Mouse (Mus musculus) frontal cortex, postnatal 36 days (tissue): Measurements from ENCODE around the gene Lman1l.

Source experiments
- DNase-seq, 2 experiments: peaks; one replicate each; pipeline ENCODE4 v3.0.0; 2022; ENCODE audit warnings: low spot score in 2 of 2

Lman1l gene

DNA sequence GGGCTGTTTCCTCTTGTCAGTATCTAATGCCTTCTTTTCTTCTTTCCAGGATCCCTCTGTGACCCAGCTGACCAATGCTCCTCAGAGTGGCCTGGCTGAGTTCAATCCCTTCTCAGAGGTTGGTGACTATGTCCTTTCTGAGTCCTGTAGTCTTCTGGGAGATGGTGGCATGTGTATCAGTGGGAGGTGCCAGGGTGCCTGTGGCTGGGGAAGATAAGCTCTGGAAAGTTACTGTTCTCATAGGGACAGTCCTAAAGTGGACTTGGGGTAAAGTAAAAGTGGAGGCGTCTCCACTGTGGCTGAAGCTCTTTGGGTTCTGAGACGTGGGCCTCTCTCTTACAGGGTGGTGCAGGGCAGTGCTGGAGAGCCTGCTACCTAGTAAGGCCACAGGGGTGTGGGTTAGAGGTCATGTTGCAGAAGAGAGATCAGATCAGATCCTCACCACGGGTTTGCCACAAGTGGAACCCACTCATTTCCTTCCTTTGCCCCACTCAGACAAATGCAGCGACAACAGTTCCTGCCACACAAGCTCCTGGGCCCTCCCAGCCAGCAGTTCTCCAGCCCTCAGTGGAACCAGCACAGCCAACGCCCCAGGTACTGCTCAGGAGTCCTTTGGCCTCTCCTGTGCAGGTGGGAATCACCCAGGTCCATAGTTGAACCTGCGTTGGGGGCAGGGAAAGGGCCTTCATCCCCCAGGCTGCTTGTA lies 43.3 kb downstream of the Lman1l start:
- no peak for DNase-seq

GRCm38 (mm10) chr9:57575577-57575976 lies 45.0 kb downstream of the Lman1l start:
- DNase-seq: no peak

DNA sequence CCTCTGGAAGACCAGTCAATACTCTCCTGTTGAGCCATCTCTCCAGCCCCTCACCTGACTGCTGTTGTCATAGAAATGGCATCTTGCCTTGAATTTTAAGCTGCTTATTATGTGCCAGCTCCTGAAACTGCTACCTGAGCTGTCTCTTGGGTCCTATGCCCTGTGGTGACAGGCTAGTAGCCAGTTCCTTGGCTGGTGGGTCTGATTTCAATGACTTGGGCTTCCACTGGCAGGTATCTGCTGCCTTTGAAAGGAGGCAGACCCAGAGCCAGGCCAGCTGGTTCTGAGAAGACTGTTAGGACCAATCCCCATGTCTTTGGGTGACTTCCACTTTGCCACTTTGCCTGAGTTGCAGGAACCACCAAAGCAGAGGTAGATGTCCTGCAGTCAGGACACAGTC lies 46.2 kb downstream of the Lman1l start:
- DNase-seq: no peak

- no peak for DNase-seq
Measured at GRCm38 (mm10) chr9:57568500-57568899, 52.1 kb downstream of the Lman1l start.

DNA sequence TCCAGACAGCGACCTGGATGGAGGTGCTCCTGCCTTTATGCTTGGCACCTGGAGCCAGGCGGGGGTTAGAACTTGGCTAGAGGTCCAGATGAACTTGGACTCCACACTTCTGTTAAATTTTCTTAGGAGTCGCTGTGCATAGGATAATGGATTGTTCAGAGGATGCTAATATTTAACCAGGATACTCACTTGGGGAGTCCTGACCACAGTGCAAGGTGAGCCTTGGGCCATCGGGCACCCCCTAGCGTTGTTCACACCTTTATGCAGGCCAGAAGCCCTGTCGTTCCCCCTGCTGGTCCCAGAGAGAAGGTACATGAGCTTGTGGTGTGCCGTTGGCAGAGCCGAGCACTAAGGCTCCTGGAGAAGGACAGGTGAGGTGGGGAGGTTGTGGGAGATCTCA lies 53.7 kb downstream of the Lman1l start:
- no peak for DNase-seq

GRCm38 (mm10) chr9:57565741-57566221 lies 54.8 kb downstream of the Lman1l start:
- peak; percentile 63 to 68 for DNase-seq

- DNase-seq: no peak
Measured at GRCm38 (mm10) chr9:57564609-57565008, 56.0 kb downstream of the Lman1l start.

GRCm38 (mm10) chr9:57562896-57563372 lies 57.6 kb downstream of the Lman1l start:
- DNase-seq: peak; percentile 47 to 48

GRCm38 (mm10) chr9:57561711-57562099 lies 58.9 kb downstream of the Lman1l start:
- DNase-seq: no peak

DNA sequence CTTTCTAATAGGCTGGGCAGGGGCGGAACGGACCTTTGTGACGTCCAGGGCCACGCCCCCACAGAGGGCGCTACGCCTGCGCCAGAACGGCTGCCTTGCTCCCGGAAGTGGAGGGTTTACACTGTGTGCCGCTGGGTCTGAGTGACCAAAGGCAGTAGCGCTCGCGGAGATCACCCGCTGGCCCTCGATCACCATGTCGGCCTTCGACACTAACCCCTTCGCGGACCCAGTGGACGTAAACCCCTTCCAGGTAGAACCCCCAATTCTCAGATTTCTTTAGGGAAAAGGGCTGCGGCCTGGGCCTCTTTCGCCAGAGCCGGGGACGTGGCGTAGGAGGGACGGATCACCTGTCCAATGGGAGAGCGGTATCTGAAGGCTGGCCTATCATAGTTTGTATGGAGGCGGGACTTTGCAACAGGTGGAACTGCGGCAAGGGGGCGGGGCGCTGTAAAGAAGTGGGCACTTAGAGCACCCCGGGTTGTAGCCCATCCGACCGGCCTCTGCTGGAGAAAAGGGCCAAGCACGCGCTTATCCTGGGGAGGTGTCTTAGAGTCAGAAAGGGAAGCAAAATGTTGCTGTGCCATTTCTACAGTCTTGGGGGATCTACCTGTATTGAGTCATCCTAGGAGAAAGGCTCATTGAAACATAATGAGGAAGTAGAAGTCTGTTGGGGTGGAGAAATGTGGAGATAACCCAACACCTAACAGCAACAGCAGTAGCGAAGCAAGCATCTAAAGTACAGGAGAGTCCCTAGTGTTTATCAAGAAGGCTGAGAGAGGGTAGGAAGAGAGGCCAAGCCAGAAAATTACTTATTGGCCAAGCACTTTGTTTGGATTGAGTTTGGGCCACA lies 59.5 kb downstream of the Lman1l start, which contains the start of gene Scamp2:
Gene Scamp2, plus strand, starts transcription at position 83 of the 850 bp plus-strand sequence.
- peak; percentile 94 to 97 for DNase-seq

GRCm38 (mm10) chr9:57560263-57560662 lies 60.3 kb downstream of the Lman1l start:
- no peak for DNase-seq

DNA sequence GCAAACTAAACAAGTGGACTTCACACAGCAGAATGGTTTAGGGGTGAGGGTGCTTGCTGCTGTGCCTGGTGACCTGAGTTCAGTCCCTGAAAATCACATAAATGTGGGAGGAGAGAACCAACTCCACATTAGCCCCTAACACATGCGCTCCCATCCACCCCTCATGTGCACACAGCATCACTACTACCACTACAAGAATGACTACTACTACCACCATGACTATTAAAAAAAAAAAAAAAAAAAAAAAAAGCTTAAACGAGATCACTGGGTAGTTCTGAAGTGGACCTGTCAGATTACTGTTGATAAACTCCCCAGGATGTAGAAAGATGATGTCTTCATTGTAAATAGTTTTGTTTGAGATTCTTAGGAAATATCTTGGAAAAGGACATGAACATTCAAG lies 61.0 kb downstream of the Lman1l start:
- no peak for DNase-seq

GRCm38 (mm10) chr9:57558625-57559024 lies 61.9 kb downstream of the Lman1l start:
- no peak for DNase-seq

GRCm38 (mm10) chr9:57557215-57557614 lies 63.4 kb downstream of the Lman1l start:
- no peak for DNase-seq
